Mouse (Mus musculus) heart, embryonic 15.5 days (tissue): ENCODE measurements around the gene BC024978. TPM values are rescaled to one million over a fixed set of nuclear protein-coding genes. Genes with fewer than 3 reads are reported as not detected.

Experiments
- microRNA counts: library from miRNA; unstranded; fragments of <30 nt; microRNA quantifications from one replicate; lab custom pipeline; 2016
- microRNA-seq: library from miRNA; unstranded; fragments of <30 nt; microRNA quantifications from one replicate; pipeline ENCODE4, GENCODE M21; 2016
- polyA plus RNA-seq: library from polyadenylated mRNA; unstranded; fragments of >200 nt; fragmentation: Nextera tagmentation; extraction: Ambion mirVana; gene quantifications from 2 replicates; pipeline ENCODE4 v1.2.1, GENCODE M21; 2015

Gene BC024978
- polyA plus RNA-seq, 1 experiment from 2014 or later, result 2.6 TPM

MicroRNA genes within 50 kb of the gene (microRNA counts, 519-probe panel; counts per million panel counts)
- not detected for microRNA mmu-miR-1191 (lab: Ali Mortazavi, UCI)

Small RNA genes within 50 kb of the gene (microRNA-seq; reads per million reads assigned to microRNA genes)
- gene Mir1191 (3.2 reads per million, percentile 11 among the genes with 10 or more reads in this experiment), gene Mir3101 (not detected)

Other genes with a start within 250 kb of the BC024978 start
- not detected in 2 replicates for gene Cyp2a12, start 166.7 kb upstream of the BC024978 start, polyA plus RNA-seq
- gene Cyp2f2, start 75.9 kb upstream of the BC024978 start, polyA plus RNA-seq, result 4.0 and 20.7 TPM in 2 replicates
- 0.11 TPM in 1 of 2 replicates, not detected in the other for gene Cyp2t4, start 42.1 kb upstream of the BC024978 start, polyA plus RNA-seq
- gene Egln2, start 29.0 kb upstream of the BC024978 start, polyA plus RNA-seq, result 45.7 and 65.8 TPM in 2 replicates
- gene Rab4b, start 16.9 kb upstream of the BC024978 start, polyA plus RNA-seq, result 43.0 and 52.6 TPM in 2 replicates
- gene Gm21983, start 14.7 kb upstream of the BC024978 start, polyA plus RNA-seq, result not detected in 2 replicates
- 4.9 and 12.8 TPM in 2 replicates for gene Mia, start 14.6 kb upstream of the BC024978 start, polyA plus RNA-seq
- gene Snrpa, start 490 bp downstream of the BC024978 start, polyA plus RNA-seq, result 111 and 166 TPM in 2 replicates
- 2.4 and 2.8 TPM in 2 replicates for gene Itpkc, start 32.9 kb downstream of the BC024978 start, polyA plus RNA-seq
- 13.9 and 14.7 TPM in 2 replicates for gene Coq8b, start 37.2 kb downstream of the BC024978 start, polyA plus RNA-seq
- 9.2 and 13.8 TPM in 2 replicates for gene Numbl, start 62.7 kb downstream of the BC024978 start, polyA plus RNA-seq
- 61.7 and 99.9 TPM in 2 replicates for gene Ltbp4, start 141.9 kb downstream of the BC024978 start, polyA plus RNA-seq
- gene Shkbp1, start 160.2 kb downstream of the BC024978 start, polyA plus RNA-seq, result 19.8 and 29.4 TPM in 2 replicates
- gene Gm20479, start 161.6 kb downstream of the BC024978 start, polyA plus RNA-seq, result 0.34 TPM in 1 of 2 replicates, not detected in the other